Mouse (Mus musculus) MEL (cell line): ENCODE measurements around the gene Gadd45gip1.

ENCODE experiments used
- CHD1 ChIP-seq: IDR thresholded peaks from 2 replicates; pipeline ENCODE4 v1.6.1; 2012; ENCODE audit warnings: low read depth, mild to moderate bottlenecking, inconsistent platforms, low read length, improper control_type of control experiment
- CTCF ChIP-seq, 3 experiments: IDR thresholded peaks in 2 of 3; conservative IDR thresholded peaks in 1 of 3; 2 replicates each; pipeline ENCODE4 v1.5.1; 2011 to 2012; ENCODE audit warnings: low read length in 3 of 3, low read depth in 2 of 3, mild to moderate bottlenecking in 2 of 3, improper control_type of control experiment in 1 of 3, inconsistent platforms in 1 of 3, mixed read lengths in 1 of 3, moderate library complexity in 1 of 3; ENCODE audit not compliant: control insufficient read depth in 1 of 3, insufficient read depth in 1 of 3, poor library complexity in 1 of 3, severe bottlenecking in 1 of 3
- E2F4 ChIP-seq: IDR thresholded peaks from 2 replicates; pipeline ENCODE4 v1.6.1; 2011; ENCODE audit warnings: low read depth, low read length, improper control_type of control experiment, borderline replicate concordance
- HCFC1 ChIP-seq: IDR thresholded peaks from 2 replicates; pipeline ENCODE4 v1.6.1; 2012; ENCODE audit warnings: low read depth, mild to moderate bottlenecking, inconsistent platforms, low read length, improper control_type of control experiment, moderate library complexity
- MAFK ChIP-seq: IDR thresholded peaks from 2 replicates; pipeline ENCODE4 v1.6.1; 2011; ENCODE audit warnings: low read depth, mild to moderate bottlenecking, low read length, improper control_type of control experiment, borderline replicate concordance
- MXI1 ChIP-seq: IDR thresholded peaks from 2 replicates; pipeline ENCODE4 v1.6.1; 2011; ENCODE audit warnings: mild to moderate bottlenecking, low read depth, low read length, improper control_type of control experiment
- NELFE ChIP-seq: IDR thresholded peaks from 2 replicates; pipeline ENCODE4 v1.6.1; 2011; ENCODE audit warnings: low read depth, low read length, improper control_type of control experiment
- POLR2A ChIP-seq, 2 experiments: IDR thresholded peaks; 2 replicates each; pipeline ENCODE4 v1.6.1; 2011 to 2012; ENCODE audit warnings: low read length in 2 of 2, mild to moderate bottlenecking in 2 of 2, control low read depth in 1 of 2, improper control_type of control experiment in 1 of 2, low read depth in 1 of 2, moderate library complexity in 1 of 2; ENCODE audit not compliant: control insufficient read depth in 1 of 2, insufficient read depth in 1 of 2, poor library complexity in 1 of 2
- SMC3 ChIP-seq: IDR thresholded peaks from 2 replicates; pipeline ENCODE4 v1.6.1; 2011; ENCODE audit warnings: low read depth, low read length, improper control_type of control experiment
- TBP ChIP-seq: IDR thresholded peaks from 2 replicates; pipeline ENCODE4 v1.8.0; 2011; ENCODE audit warnings: low read depth, low read length, improper control_type of control experiment
- TCF12 ChIP-seq: IDR thresholded peaks from 2 replicates; pipeline ENCODE4 v1.6.1; 2014; ENCODE audit warnings: low read depth, mild to moderate bottlenecking, inconsistent platforms, low read length, improper control_type of control experiment, moderate library complexity
- USF2 ChIP-seq, 2 experiments: IDR thresholded peaks; 2 replicates each; pipeline ENCODE4 v1.6.1; 2011 to 2012; ENCODE audit warnings: improper control_type of control experiment in 2 of 2, low read length in 2 of 2, borderline replicate concordance in 1 of 2, inconsistent platforms in 1 of 2, low read depth in 1 of 2, mild to moderate bottlenecking in 1 of 2; ENCODE audit not compliant: insufficient read depth in 1 of 2
- ZKSCAN1 ChIP-seq: IDR thresholded peaks from 2 replicates; pipeline ENCODE4 v1.6.1; 2012; ENCODE audit warnings: low read depth, mild to moderate bottlenecking, inconsistent platforms, low read length, improper control_type of control experiment, moderate library complexity

DNA sequence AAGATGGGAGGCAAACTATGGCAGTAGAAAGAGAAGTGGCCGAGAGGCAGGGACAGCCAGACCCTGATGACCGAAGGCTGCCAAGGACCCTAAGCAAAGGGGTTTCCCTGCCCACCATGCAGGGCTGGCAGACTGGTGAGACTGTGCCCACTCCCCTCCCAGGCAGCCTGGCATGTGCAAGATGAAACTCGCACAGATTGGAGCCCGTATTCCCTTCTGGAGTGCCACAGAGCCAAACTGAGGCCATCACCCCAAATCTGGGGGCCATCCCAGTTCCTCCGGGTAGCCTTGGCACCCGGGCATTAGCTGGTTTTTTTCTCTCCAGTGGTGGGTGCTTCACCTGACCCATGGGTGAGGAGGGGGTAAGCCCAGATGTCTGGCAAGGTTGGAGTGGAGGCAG is 33.4 kb upstream of the Gadd45gip1 start:
- TF ChIP-seq ZKSCAN1 (no peak), CTCF (IDR thresholded peaks at IDR 0.05 in 2 of 3, conservative IDR thresholded peaks at IDR 0.05 in 1 of 3; ENCODE audit: control insufficient read depth in 1 of 3, insufficient read depth in 1 of 3, low read depth in 2 of 3, low read length in 3 of 3, poor library complexity in 1 of 3, severe bottlenecking in 1 of 3) (no peak), TCF12 (no peak), HCFC1 (no peak), MXI1 (no peak), NELFE (no peak), SMC3 (no peak), POLR2A (IDR thresholded peaks at IDR 0.05; ENCODE audit: control insufficient read depth in 1 of 2, insufficient read depth in 1 of 2, low read depth in 1 of 2, low read length in 2 of 2, poor library complexity in 1 of 2) (no peak), E2F4 (no peak), MAFK (no peak), CHD1 (no peak), USF2 (IDR thresholded peaks at IDR 0.05; ENCODE audit: borderline replicate concordance in 1 of 2, insufficient read depth in 1 of 2, low read depth in 1 of 2, low read length in 2 of 2) (no peak), TBP (no peak)
